Mouse (Mus musculus) small intestine, adult 2 months (tissue): ENCODE measurements around the gene Olfr623.

Source experiments
- CTCF ChIP-seq: fragments of 200-500 bp; IDR thresholded peaks from 2 replicates; pipeline ENCODE4 v1.5.1; 2012; ENCODE audit warnings: low read depth, mild to moderate bottlenecking, control low read depth, inconsistent platforms, low read length, moderate library complexity, mixed read lengths; ENCODE audit not compliant: insufficient replicate concordance, insufficient read length; ENCODE audit errors: extremely low read depth
- POLR2A ChIP-seq: fragments of 200-500 bp; IDR thresholded peaks from 2 replicates; pipeline ENCODE4 v1.6.1; 2012; ENCODE audit warnings: low read depth, mild to moderate bottlenecking, control low read depth, inconsistent platforms, low read length, moderate library complexity

DNA sequence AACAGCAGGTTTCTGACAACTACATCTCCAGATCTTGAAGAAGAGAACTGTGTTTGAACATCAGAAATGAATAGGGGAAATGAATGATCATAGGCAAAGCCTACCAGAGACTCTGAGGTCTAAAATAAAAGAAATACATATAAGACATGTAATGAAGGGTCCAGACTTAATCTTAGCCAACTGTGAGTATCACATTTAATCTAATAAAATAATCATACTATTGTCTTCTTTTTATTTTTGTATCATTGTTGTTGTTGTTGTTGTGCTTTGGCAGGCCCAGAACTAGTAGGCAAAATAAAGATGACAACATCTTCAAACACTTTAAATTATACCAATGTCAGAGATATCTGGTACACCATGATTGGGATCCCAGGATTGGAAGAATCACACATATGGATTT is 18.9 kb upstream of the Olfr623 start, which contains the start of gene Olfr625-ps1:
- no peak for TF ChIP-seq POLR2A
- TF ChIP-seq CTCF: no peak
